Mouse (Mus musculus) layer of hippocampus, postnatal 36 days (tissue): Measurements from ENCODE around the gene Kcnc2. TPM values are rescaled to one million over a fixed set of nuclear protein-coding genes. Genes with fewer than 3 reads are reported as not detected.
"Not testable (repeated sequence)": the region's sequence is repeated elsewhere in the genome, so short reads cannot be mapped to it uniquely, and the experiment has no call there.

Experiments
- DNase-seq, 2 experiments: peaks; one replicate each; pipeline ENCODE4 v3.0.0; 2022
- total RNA-seq, 2 experiments: library from RNA; stranded (reverse); gene quantifications; 2 replicates each; pipeline ENCODE4 v1.2.3; 2021

Gene Kcnc2
- total RNA-seq = 10 to 100 TPM; 77.0 to 89.5 TPM

- DNase-seq = peak; percentile 11 to 19
These were observed at the start of gene Kcnc2 for GRCm38 (mm10) chr10:112270887-112271802. Kcnc2 (plus strand) TSS chr10:112271121.

- DNase-seq = no peak
These were observed 43.8 kb upstream of the Kcnc2 start for GRCm38 (mm10) chr10:112227073-112227472.

GRCm38 (mm10) chr10:112229091-112229843 is 41.7 kb upstream of the Kcnc2 start:
- not testable (repeated sequence) for DNase-seq

- not testable (repeated sequence) for DNase-seq
These were observed 38.2 kb upstream of the Kcnc2 start for GRCm38 (mm10) chr10:112232733-112233132.

- not testable (repeated sequence) for DNase-seq
These were observed 35.5 kb upstream of the Kcnc2 start for GRCm38 (mm10) chr10:112235396-112235940.

GRCm38 (mm10) chr10:112248273-112248672 is 22.6 kb upstream of the Kcnc2 start:
- no peak for DNase-seq

GRCm38 (mm10) chr10:112263467-112263866 is 7.5 kb upstream of the Kcnc2 start:
- DNase-seq = peak; percentile 25 to 29

- DNase-seq = no peak
These were observed 1.4 kb upstream of the Kcnc2 start for GRCm38 (mm10) chr10:112269481-112269880.

GRCm38 (mm10) chr10:112269939-112270781 is 761 bp upstream of the Kcnc2 start:
- DNase-seq = peak; percentile 34 to 37

- peak in 1 of 2 experiments; percentile 4 for DNase-seq
These were observed 863 bp downstream of the Kcnc2 start for GRCm38 (mm10) chr10:112271803-112272165.

- no peak for DNase-seq
These were observed 1.2 kb downstream of the Kcnc2 start for GRCm38 (mm10) chr10:112272171-112272570.

GRCm38 (mm10) chr10:112277996-112278395 is 7.1 kb downstream of the Kcnc2 start:
- DNase-seq = no peak

- DNase-seq = peak; percentile 16 to 21
These were observed 44.2 kb downstream of the Kcnc2 start for GRCm38 (mm10) chr10:112315136-112315535.

GRCm38 (mm10) chr10:112317783-112318182 is 46.9 kb downstream of the Kcnc2 start:
- no peak for DNase-seq

GRCm38 (mm10) chr10:112357669-112358362 is 86.9 kb downstream of the Kcnc2 start:
- no peak for DNase-seq

GRCm38 (mm10) chr10:112358363-112358704 is 87.4 kb downstream of the Kcnc2 start:
- no peak for DNase-seq

- peak; percentile 6 to 7 for DNase-seq
These were observed 89.8 kb downstream of the Kcnc2 start for GRCm38 (mm10) chr10:112360704-112361103.

GRCm38 (mm10) chr10:112368369-112368768 is 97.4 kb downstream of the Kcnc2 start:
- no peak for DNase-seq

- no peak for DNase-seq
These were observed 106.2 kb downstream of the Kcnc2 start for GRCm38 (mm10) chr10:112377163-112377562.

- no peak for DNase-seq
These were observed 107.5 kb downstream of the Kcnc2 start for GRCm38 (mm10) chr10:112378465-112378864.

- no peak for DNase-seq
These were observed 109.7 kb downstream of the Kcnc2 start for GRCm38 (mm10) chr10:112380590-112380989.
